Mouse (Mus musculus) urinary bladder, adult 18-20 months (tissue): Measurements from ENCODE around the gene Cd200r1.
A peak's percentile ranks its signal among the peaks of the same experiment; 100 is the strongest.
"Not testable (repeated sequence)": the region's sequence is repeated elsewhere in the genome, so short reads cannot be mapped to it uniquely, and the experiment has no call there.

ENCODE experiments used
- DNase-seq, 2 experiments: peaks; one replicate each; pipeline ENCODE4 v3.0.0; 2022; ENCODE audit warnings: low spot score in 2 of 2, mixed read lengths in 2 of 2

Cd200r1 gene

GRCm38 (mm10) chr16:44766320-44766892 is 870 bp downstream of the Cd200r1 start:
- no peak for DNase-seq

DNA sequence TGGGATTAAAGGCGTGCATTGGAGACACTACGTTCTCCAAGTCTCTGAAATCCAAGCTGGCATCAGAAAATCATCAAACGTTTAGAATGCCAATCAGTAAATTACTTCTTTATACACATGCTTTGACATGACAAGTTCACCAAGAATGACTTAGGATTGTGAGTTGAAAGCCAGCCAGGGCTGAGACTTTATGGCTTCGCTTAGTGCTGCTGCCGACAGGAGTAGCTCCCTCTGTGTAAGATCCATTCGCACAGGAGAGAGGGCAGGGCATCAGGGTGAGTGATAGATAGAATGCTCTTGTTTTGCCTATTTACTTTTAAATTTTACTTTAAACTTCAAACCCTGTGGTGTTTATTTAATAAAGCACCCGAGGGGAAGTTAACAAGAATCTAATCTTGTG is 2.0 kb downstream of the Cd200r1 start:
- DNase-seq, result no peak

- no peak for DNase-seq
These were observed 2.4 kb downstream of the Cd200r1 start for GRCm38 (mm10) chr16:44767967-44768366.

GRCm38 (mm10) chr16:44772577-44772976 is 7.0 kb downstream of the Cd200r1 start:
- no peak for DNase-seq

DNA sequence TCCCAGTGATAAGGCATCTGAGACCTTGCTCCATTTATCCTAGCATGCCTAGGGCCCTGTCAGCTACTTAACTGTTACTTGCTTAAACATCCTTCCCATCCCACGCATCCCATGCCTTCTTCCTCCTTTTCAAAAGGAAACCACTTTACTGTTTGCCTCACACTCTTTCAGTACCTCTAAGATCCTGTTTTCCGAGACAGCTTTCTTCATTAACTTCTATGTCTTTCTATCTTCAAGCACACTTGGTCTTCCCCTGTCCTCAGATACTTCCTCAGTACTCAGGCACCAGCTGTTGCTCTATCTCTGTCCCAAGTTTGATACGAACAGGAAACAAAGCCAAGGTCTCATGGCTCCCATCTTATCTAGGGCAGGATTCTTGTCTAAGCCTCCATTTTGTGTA is 8.1 kb downstream of the Cd200r1 start:
- no peak for DNase-seq

DNA sequence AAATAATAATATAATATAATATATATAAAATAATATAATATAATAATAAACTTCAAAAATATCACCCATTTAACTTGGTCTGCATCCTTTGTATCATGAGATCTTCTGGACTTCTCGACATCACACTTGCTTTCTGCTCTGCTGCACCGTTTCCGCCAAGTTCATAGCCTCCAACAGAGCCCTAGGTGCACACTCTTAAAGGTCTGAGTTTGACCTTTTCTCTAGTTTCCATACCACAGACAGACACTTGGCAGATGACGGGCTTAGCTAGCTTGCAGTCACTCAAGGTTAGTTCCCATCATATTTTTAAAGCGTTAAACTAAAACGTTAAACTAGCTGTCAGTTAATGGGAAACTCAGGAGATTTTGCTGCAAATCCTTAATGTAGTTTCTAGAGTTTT is 8.7 kb downstream of the Cd200r1 start:
- DNase-seq, result no peak

GRCm38 (mm10) chr16:44778538-44779147 is 13.1 kb downstream of the Cd200r1 start:
- peak in 1 of 2 experiments; percentile 17 for DNase-seq

DNA sequence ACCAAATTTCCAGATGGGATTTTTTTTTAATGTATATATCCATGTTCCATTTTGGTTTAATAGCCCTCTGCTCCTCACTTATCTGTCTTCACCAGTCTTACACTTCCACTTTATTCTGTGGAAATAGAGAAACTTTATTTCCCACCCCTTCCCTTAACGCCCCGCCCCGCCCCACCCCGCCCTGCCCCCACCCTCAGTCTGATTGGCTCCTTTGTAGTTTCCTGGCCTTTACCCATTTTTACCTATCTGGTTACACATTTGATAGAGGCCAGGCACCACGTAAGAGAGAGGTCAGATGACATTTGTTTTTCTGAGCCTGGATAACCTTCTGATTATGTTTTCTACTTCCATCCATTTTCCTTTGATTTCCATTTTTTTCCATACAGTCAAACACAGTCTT is 14.0 kb downstream of the Cd200r1 start:
- no peak for DNase-seq

DNA sequence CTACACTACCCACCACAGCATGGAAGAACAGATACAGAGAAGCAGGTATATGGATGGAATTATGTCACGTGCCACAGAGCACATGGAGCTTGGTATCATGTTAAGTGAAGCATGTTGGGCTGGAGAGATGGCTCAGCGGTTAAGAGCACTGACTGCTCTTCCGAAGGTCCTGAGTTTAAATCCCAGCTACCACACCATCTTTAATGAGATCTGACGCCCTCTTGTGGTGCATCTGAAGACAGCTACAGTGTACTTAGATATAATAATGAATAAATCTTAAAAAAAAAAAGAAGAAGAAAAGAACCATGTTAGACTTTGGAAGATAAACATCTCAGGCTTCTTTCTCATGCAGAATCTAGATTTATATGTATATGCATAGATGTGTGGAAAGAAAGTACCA is 15.2 kb downstream of the Cd200r1 start:
- no peak for DNase-seq

GRCm38 (mm10) chr16:44786934-44787333 is 21.4 kb downstream of the Cd200r1 start:
- no peak for DNase-seq

GRCm38 (mm10) chr16:44794416-44794815 is 28.9 kb downstream of the Cd200r1 start:
- DNase-seq, result no peak

- DNase-seq, result no peak
These were observed 40.4 kb downstream of the Cd200r1 start for GRCm38 (mm10) chr16:44805976-44806375.

GRCm38 (mm10) chr16:44810223-44810622 is 44.7 kb downstream of the Cd200r1 start:
- DNase-seq, result not testable (repeated sequence)

DNA sequence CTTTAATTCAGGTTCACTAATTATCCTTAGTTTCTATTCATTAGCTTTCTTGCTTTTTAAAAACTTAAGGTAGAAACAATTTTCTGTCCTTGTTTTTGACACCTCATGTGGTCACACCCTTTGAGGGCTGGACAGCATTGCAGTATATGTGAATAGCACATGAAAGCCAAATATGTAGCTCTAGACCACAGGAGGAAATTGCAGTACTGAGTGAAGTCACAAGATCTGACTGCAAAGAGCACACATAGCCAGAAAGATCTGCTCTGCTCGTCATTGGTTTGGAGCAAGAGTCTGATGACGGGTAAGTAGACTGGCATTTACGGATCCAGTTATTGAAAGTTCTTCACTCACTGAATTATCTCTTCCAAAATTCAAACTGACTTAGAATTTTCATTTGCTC is 46.0 kb downstream of the Cd200r1 start, which contains the start of gene Cd200r4:
Gene Cd200r4, plus strand, starts transcription at position 190 of the 400 bp plus-strand sequence.
- no peak for DNase-seq

GRCm38 (mm10) chr16:44812468-44813065 is 47.0 kb downstream of the Cd200r1 start:
- DNase-seq, result no peak

GRCm38 (mm10) chr16:44818010-44818409 is 52.5 kb downstream of the Cd200r1 start:
- DNase-seq, result no peak

DNA sequence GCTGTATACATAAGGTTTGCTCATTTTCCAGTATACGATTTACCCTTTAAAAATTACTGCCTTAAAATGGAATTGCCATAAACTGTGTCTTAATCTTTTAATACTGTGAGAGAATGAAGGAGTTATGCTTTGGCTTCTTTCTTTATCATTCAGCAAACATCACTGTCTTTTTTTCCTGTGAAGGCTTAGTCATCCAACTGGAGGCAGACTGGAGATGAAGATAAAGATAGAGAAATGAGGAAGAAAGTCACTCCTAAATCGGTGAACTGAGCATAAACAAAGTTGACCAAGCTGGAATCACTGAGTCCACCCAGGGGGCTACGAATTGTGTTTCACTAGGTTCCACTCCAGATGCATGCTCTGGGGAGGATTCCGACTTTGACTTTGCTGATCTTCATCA is 55.0 kb downstream of the Cd200r1 start:
- DNase-seq, result no peak

GRCm38 (mm10) chr16:44832286-44832685 is 66.8 kb downstream of the Cd200r1 start:
- DNase-seq, result no peak

GRCm38 (mm10) chr16:44833189-44833588 is 67.7 kb downstream of the Cd200r1 start:
- not testable (repeated sequence) for DNase-seq
